Mouse (Mus musculus) bone marrow macrophage, adult 2 months (primary cell): ENCODE data around the gene Fbxo36.

Experiments
- CTCF ChIP-seq: IDR thresholded peaks from 2 replicates; pipeline ENCODE4 v1.5.1; 2012; ENCODE audit warnings: low read depth, mild to moderate bottlenecking, low read length, moderate library complexity
- POLR2A ChIP-seq: IDR thresholded peaks from 2 replicates; pipeline ENCODE4 v1.6.1; 2012; ENCODE audit warnings: mild to moderate bottlenecking, low read depth, low read length, borderline replicate concordance

- TF ChIP-seq CTCF: no peak
- no peak for TF ChIP-seq POLR2A
Measured at GRCm38 (mm10) chr1:84947390-84947789, 107.7 kb downstream of the Fbxo36 start.
